Mouse (Mus musculus): ENCODE data around the gene Tpt1.
A peak's percentile ranks its signal among the peaks of the same experiment; 100 is the strongest.
"Not testable (repeated sequence)": the region's sequence is repeated elsewhere in the genome, so short reads cannot be mapped to it uniquely, and the experiment has no call there.

The Tpt1 gene

GRCm38 (mm10) chr14:75844111-75844695 lies 690 bp upstream of the Tpt1 start:
- no peak for DNase-seq

GRCm38 (mm10) chr14:75845698-75846115 lies 814 bp downstream of the Tpt1 start:
- DNase-seq, result peak; percentile 93

GRCm38 (mm10) chr14:75847669-75848068 lies 2.8 kb downstream of the Tpt1 start:
- no peak for DNase-seq

- no peak for DNase-seq
Measured at GRCm38 (mm10) chr14:75848482-75848881, 3.6 kb downstream of the Tpt1 start.

- no peak for DNase-seq
Measured at GRCm38 (mm10) chr14:75849236-75849635, 4.3 kb downstream of the Tpt1 start.

- no peak for DNase-seq
Measured at GRCm38 (mm10) chr14:75849842-75850568, 5.1 kb downstream of the Tpt1 start.

- no peak for DNase-seq
Measured at GRCm38 (mm10) chr14:75850819-75851218, 5.9 kb downstream of the Tpt1 start.

GRCm38 (mm10) chr14:75852016-75852415 lies 7.1 kb downstream of the Tpt1 start:
- DNase-seq, result no peak

GRCm38 (mm10) chr14:75855263-75855992 lies 10.5 kb downstream of the Tpt1 start:
- DNase-seq, result no peak

- DNase-seq, result no peak
Measured at GRCm38 (mm10) chr14:75858181-75858580, 13.3 kb downstream of the Tpt1 start.

- DNase-seq, result no peak
Measured at GRCm38 (mm10) chr14:75859619-75860018, 14.7 kb downstream of the Tpt1 start.

- DNase-seq, result no peak
Measured at GRCm38 (mm10) chr14:75862701-75863100, 17.8 kb downstream of the Tpt1 start.

- DNase-seq, result peak; percentile 73
Measured at GRCm38 (mm10) chr14:75863549-75864409, 18.9 kb downstream of the Tpt1 start.

- DNase-seq, result no peak
Measured at GRCm38 (mm10) chr14:75866706-75867333, 21.9 kb downstream of the Tpt1 start.

- DNase-seq, result not testable (repeated sequence)
Measured at GRCm38 (mm10) chr14:75868028-75868427, 23.1 kb downstream of the Tpt1 start.

- DNase-seq, result peak; percentile 31
Measured at GRCm38 (mm10) chr14:75869769-75870363, 25.0 kb downstream of the Tpt1 start.

GRCm38 (mm10) chr14:75870631-75871030 lies 25.7 kb downstream of the Tpt1 start:
- DNase-seq, result no peak

- no peak for DNase-seq
Measured at GRCm38 (mm10) chr14:75871111-75871510, 26.2 kb downstream of the Tpt1 start.

- no peak for DNase-seq
Measured at GRCm38 (mm10) chr14:75871750-75872149, 26.9 kb downstream of the Tpt1 start.

GRCm38 (mm10) chr14:75873612-75874011 lies 28.7 kb downstream of the Tpt1 start:
- peak; percentile 37 for DNase-seq

- peak; percentile 83 for DNase-seq
Measured at GRCm38 (mm10) chr14:75876320-75877043, 31.6 kb downstream of the Tpt1 start.
